Mouse (Mus musculus): Measurements from ENCODE around the gene AL731706.2. TPM values are rescaled to one million over a fixed set of nuclear protein-coding genes. Genes with fewer than 3 reads are reported as not detected.

Gene AL731706.2
- total RNA-seq (2017) = not detected in 2 replicates

- no peak for ATAC-seq (replicated peaks in 1 of 2; ENCODE audit: insufficient read depth in 1 of 2, low FRiP score in 2 of 2, low TSS enrichment in 1 of 2, low read depth in 1 of 2, poor library complexity in 2 of 2, severe bottlenecking in 2 of 2)
Measured at GRCm38 (mm10) chr2:136885579-136885978, at the start of gene AL731706.2. TSS of gene AL731706.2 (minus strand) at chr2:136885679.

GRCm38 (mm10) chr2:136921003-136921408 is 35.5 kb upstream of the AL731706.2 start:
- ATAC-seq (replicated peaks in 1 of 2; ENCODE audit: insufficient read depth in 1 of 2, low FRiP score in 2 of 2, low TSS enrichment in 1 of 2, low read depth in 1 of 2, poor library complexity in 2 of 2, severe bottlenecking in 2 of 2) = peak; percentile 82 to 88

- ATAC-seq (replicated peaks in 1 of 2; ENCODE audit: insufficient read depth in 1 of 2, low FRiP score in 2 of 2, low TSS enrichment in 1 of 2, low read depth in 1 of 2, poor library complexity in 2 of 2, severe bottlenecking in 2 of 2) = no peak
Measured at GRCm38 (mm10) chr2:136920257-136920993, 34.9 kb upstream of the AL731706.2 start.

- ATAC-seq (replicated peaks in 1 of 2; ENCODE audit: insufficient read depth in 1 of 2, low FRiP score in 2 of 2, low TSS enrichment in 1 of 2, low read depth in 1 of 2, poor library complexity in 2 of 2, severe bottlenecking in 2 of 2) = peak; percentile 39 to 44
Measured at GRCm38 (mm10) chr2:136919433-136919832, 34.0 kb upstream of the AL731706.2 start.

- ATAC-seq (replicated peaks in 1 of 2; ENCODE audit: insufficient read depth in 1 of 2, low FRiP score in 2 of 2, low TSS enrichment in 1 of 2, low read depth in 1 of 2, poor library complexity in 2 of 2, severe bottlenecking in 2 of 2) = peak in 1 of 2 experiments; percentile 42; a peak in 1 of 4 replicates
Measured at GRCm38 (mm10) chr2:136914334-136914902, 28.9 kb upstream of the AL731706.2 start.

GRCm38 (mm10) chr2:136913021-136913420 is 27.5 kb upstream of the AL731706.2 start:
- no peak for ATAC-seq (replicated peaks in 1 of 2; ENCODE audit: insufficient read depth in 1 of 2, low FRiP score in 2 of 2, low TSS enrichment in 1 of 2, low read depth in 1 of 2, poor library complexity in 2 of 2, severe bottlenecking in 2 of 2)

DNA sequence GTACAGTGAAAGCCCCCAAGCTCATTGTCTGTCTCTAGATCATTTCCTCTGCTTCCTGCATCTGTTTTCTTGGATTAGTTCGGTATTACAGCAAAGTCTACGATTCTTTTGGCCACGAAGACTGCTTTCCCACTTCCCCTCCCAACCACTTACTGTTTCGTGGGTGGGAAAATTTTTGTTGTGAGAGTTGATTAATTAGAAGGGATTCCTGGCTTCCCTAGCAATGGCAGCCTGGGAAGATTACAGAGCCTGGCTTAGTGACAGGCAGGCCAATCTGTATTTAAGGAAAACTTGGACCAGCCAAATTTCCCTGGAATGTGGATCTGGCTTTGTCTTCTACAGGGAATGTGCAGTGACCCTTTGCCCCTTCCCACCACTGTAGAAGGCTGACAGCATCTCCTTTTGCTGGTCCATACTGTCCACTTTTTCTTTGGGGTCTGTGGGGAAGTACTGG is 26.5 kb upstream of the AL731706.2 start:
- no peak for ATAC-seq (replicated peaks in 1 of 2; ENCODE audit: insufficient read depth in 1 of 2, low FRiP score in 2 of 2, low TSS enrichment in 1 of 2, low read depth in 1 of 2, poor library complexity in 2 of 2, severe bottlenecking in 2 of 2)

DNA sequence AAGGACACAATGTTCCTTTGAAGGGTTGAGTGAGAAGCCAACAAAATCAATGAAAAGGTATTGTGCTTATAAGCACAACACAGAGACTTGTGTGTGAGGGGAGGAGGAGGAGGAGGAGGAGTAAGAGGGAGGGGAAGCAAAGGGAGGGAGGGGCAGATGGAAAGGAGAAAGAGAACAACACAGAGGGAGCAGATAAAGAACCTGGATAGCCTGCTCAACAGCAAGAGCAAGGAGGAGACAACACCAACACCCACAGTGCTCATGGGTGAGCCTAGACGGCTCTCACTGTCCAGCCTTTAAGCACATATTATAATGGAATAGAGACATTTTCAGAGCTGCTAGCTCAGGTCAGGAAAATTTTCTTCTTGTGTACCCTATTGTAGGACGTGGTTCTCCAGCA is 23.8 kb upstream of the AL731706.2 start:
- ATAC-seq (replicated peaks in 1 of 2; ENCODE audit: insufficient read depth in 1 of 2, low FRiP score in 2 of 2, low TSS enrichment in 1 of 2, low read depth in 1 of 2, poor library complexity in 2 of 2, severe bottlenecking in 2 of 2) = no peak

DNA sequence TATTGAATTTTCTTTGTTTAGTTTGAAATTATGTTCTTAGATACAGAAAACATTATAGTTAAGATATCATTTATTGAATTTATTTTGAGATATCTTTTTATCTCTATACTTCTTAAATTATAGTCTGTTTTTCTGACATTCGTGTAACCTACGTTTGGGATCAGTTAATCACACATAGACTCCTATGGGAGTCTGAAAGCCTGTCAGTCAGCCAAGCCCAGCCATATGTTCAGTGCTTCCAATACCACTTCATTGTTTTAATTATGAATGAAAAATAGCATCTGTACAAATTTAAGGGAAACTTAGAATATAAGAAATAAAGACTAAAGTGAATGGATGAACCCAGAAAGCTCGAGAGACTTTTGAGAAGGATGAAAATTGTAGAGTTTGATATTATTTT is 23.1 kb upstream of the AL731706.2 start:
- no peak for ATAC-seq (replicated peaks in 1 of 2; ENCODE audit: insufficient read depth in 1 of 2, low FRiP score in 2 of 2, low TSS enrichment in 1 of 2, low read depth in 1 of 2, poor library complexity in 2 of 2, severe bottlenecking in 2 of 2)

GRCm38 (mm10) chr2:136896131-136896530 is 10.7 kb upstream of the AL731706.2 start:
- ATAC-seq (replicated peaks in 1 of 2; ENCODE audit: insufficient read depth in 1 of 2, low FRiP score in 2 of 2, low TSS enrichment in 1 of 2, low read depth in 1 of 2, poor library complexity in 2 of 2, severe bottlenecking in 2 of 2) = no peak

DNA sequence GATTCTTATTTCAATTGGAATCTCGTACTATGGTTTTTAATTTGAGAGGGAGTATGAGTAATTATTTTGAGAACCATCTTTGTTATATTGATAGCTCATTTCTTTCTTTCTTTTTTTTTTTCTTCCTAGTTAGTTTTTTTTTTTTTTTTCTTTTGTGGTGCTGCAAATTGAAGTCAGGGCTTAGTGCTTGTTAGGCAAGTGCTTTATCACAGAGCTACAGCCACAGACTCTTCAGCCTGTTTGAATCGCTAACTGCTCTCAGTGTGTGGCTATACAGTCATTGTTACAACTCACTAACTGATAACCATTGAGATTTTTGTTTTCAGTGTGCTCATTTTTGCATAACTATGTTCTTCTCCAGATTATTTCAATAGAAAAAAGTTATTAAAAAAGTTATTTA is 9.0 kb upstream of the AL731706.2 start:
- no peak for ATAC-seq (replicated peaks in 1 of 2; ENCODE audit: insufficient read depth in 1 of 2, low FRiP score in 2 of 2, low TSS enrichment in 1 of 2, low read depth in 1 of 2, poor library complexity in 2 of 2, severe bottlenecking in 2 of 2)

DNA sequence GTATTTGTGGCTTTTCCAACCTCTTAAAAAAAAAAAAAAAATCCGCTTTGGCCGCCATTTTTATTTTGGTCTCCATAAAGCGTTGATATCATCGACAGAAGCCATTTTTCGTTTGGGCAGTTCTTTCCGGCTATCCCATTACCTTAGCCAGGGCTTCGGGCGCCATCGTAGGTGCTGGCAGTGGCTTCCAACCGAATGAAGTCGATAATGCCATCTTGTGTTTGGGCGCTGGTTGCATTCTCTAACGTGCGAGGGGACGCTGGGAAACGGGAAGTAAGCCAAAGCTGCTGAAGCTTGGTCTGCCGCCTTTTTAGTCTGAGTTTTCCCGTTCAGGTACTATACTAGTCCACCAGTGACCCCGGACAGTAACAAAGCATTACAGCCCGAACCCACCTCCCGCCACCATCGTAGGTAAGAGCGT is 6.5 kb upstream of the AL731706.2 start:
- ATAC-seq (replicated peaks in 1 of 2; ENCODE audit: insufficient read depth in 1 of 2, low FRiP score in 2 of 2, low TSS enrichment in 1 of 2, low read depth in 1 of 2, poor library complexity in 2 of 2, severe bottlenecking in 2 of 2) = peak; percentile 85 to 86

GRCm38 (mm10) chr2:136891068-136891950 is 5.8 kb upstream of the AL731706.2 start, which contains the start of the genes Slx4ip, AL731706.1 and Mkks:
TSS of gene Slx4ip (plus strand) at chr2:136891218.
TSS of gene AL731706.1 (minus strand) at chr2:136891389.
TSS of gene Mkks (minus strand) at chr2:136891389.
- peak; percentile 85 to 91 for ATAC-seq (replicated peaks in 1 of 2; ENCODE audit: insufficient read depth in 1 of 2, low FRiP score in 2 of 2, low TSS enrichment in 1 of 2, low read depth in 1 of 2, poor library complexity in 2 of 2, severe bottlenecking in 2 of 2)

DNA sequence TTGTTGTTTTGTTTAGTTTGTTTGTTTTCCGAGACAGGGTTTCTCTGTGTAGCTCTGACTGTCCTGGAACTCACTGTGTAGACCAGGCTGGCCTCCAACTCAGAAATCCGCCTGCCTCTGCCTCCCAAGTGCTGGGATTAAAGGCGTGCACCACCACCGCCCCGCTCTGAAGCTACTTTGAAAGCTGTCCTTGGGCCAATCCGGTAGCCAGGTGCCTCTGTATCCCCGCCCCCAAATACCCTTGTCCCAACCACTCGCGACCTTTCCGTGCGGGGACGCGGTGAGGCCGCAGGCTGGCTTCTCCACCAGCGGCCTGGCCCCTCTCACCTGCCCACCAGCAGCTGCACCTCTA is 5.2 kb upstream of the AL731706.2 start:
- peak; percentile 46 to 54 for ATAC-seq (replicated peaks in 1 of 2; ENCODE audit: insufficient read depth in 1 of 2, low FRiP score in 2 of 2, low TSS enrichment in 1 of 2, low read depth in 1 of 2, poor library complexity in 2 of 2, severe bottlenecking in 2 of 2)

DNA sequence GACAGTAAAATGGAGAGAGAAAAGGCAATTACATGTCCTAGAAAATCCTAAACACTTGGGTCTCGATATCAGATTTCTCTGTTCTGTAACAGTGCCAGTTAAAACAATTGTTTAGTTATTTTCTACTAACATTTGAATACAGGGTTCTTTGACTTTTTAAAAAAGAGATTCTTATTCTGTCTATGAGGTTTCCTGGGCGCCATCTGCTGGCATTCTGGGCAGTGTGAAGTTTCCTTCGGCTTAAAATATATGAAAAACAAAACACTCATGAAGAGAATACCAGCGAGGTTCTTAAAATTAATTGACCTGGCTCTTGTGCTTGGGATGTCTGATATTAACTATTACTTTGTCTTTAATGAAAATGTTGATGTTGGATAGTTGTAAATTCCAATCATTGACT is 1.4 kb upstream of the AL731706.2 start:
- ATAC-seq (replicated peaks in 1 of 2; ENCODE audit: insufficient read depth in 1 of 2, low FRiP score in 2 of 2, low TSS enrichment in 1 of 2, low read depth in 1 of 2, poor library complexity in 2 of 2, severe bottlenecking in 2 of 2) = no peak

DNA sequence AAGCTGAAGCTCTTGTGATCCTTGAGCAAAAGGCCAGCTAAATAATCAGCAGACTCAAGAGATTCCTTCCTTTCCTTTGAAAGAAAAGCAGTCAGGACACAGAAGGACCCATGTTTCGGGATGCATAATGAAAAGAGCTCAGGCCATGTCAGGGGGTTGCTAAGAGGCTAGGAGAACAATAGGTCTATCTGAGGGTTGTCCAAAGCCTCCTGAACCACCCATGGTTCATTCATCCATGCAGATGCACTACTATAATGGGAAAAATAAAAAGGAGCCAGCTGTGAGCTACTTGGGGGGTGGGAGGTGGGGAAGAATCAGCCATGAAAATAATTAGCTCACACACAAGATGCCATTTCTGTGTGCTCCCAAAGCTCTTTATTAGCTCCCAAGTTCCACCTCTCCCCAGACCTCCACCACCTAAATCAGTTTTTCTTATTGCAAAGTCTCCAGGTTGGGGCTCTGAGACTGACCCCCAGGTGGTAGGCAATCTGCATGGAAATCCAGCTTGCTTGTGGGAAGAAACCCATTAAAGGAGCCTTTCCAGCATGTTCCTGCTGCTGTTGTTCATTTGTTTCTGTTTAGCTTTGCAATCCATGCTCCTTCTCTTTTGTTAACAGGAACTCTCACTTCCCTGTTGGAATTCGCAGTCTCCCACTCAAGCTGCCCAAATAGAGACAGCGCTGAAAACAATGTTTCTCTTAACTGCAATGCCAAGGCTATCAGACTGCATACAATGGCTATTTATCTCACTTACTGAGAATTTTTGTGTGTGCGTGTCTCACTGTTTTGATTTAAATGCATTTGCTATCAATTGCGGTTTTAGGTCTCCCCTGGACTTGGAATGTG is 30.7 kb downstream of the AL731706.2 start:
- no peak for ATAC-seq (replicated peaks in 1 of 2; ENCODE audit: insufficient read depth in 1 of 2, low FRiP score in 2 of 2, low TSS enrichment in 1 of 2, low read depth in 1 of 2, poor library complexity in 2 of 2, severe bottlenecking in 2 of 2)

GRCm38 (mm10) chr2:136850366-136850765 is 35.1 kb downstream of the AL731706.2 start:
- no peak for ATAC-seq (replicated peaks in 1 of 2; ENCODE audit: insufficient read depth in 1 of 2, low FRiP score in 2 of 2, low TSS enrichment in 1 of 2, low read depth in 1 of 2, poor library complexity in 2 of 2, severe bottlenecking in 2 of 2)
